Mouse (Mus musculus) MEL (cell line): ENCODE measurements around the gene Ifna5. TPM values are rescaled to one million over a fixed set of nuclear protein-coding genes. Genes with fewer than 3 reads are reported as not detected.

Experiments used
- DNase-seq: peaks from one replicate; pipeline ENCODE4 v3.0.0; 2011; ENCODE audit warnings: low read depth, low spot score
- H3K27ac ChIP-seq: 2 replicates; pipeline ENCODE4 v1.5.1; 2012; ENCODE audit warnings: low read depth, mild to moderate bottlenecking, control low read depth, low read length, moderate library complexity; ENCODE audit not compliant: control insufficient read depth
- H3K27me3 ChIP-seq, 2 experiments: fragments of 150-350 bp in 1 of 2; sonication (generic) in 1 of 2; 2 replicates each; pipeline ENCODE4 v1.6.1; 2012; ENCODE audit warnings: low read length in 2 of 2, mild to moderate bottlenecking in 2 of 2, improper control_type of control experiment in 1 of 2, moderate library complexity in 1 of 2; ENCODE audit not compliant: insufficient read depth in 2 of 2, control insufficient read depth in 1 of 2
- H3K36me3 ChIP-seq, 2 experiments: 2 replicates each; pipeline ENCODE4 v1.6.1; 2012 to 2014; ENCODE audit warnings: low read length in 2 of 2, improper control_type of control experiment in 1 of 2, inconsistent platforms in 1 of 2, mild to moderate bottlenecking in 1 of 2; ENCODE audit not compliant: insufficient read depth in 2 of 2, control insufficient read depth in 1 of 2
- H3K4me1 ChIP-seq, 2 experiments: fragments of 150-350 bp in 1 of 2; sonication (generic) in 1 of 2; 2 replicates each; pipeline ENCODE4 v1.6.1; 2012; ENCODE audit warnings: low read length in 2 of 2, improper control_type of control experiment in 1 of 2, mild to moderate bottlenecking in 1 of 2; ENCODE audit not compliant: insufficient read depth in 2 of 2, control insufficient read depth in 1 of 2
- H3K4me3 ChIP-seq, 2 experiments: fragments of 150-350 bp in 1 of 2; sonication (generic) in 1 of 2; 2 replicates each; pipeline ENCODE4 v1.5.1; 2012; ENCODE audit warnings: low read depth in 2 of 2, low read length in 2 of 2, mild to moderate bottlenecking in 2 of 2, moderate library complexity in 2 of 2, control low read depth in 1 of 2, improper control_type of control experiment in 1 of 2; ENCODE audit not compliant: control insufficient read depth in 1 of 2, insufficient read depth in 1 of 2
- H3K79me2 ChIP-seq: 2 replicates; pipeline ENCODE4 v1.6.1; 2012; ENCODE audit warnings: mild to moderate bottlenecking, low read length, moderate library complexity; ENCODE audit not compliant: control insufficient read depth, poor library complexity, insufficient read depth
- H3K9ac ChIP-seq: 2 replicates; pipeline ENCODE4 v1.6.1; 2012; ENCODE audit warnings: low read depth, mild to moderate bottlenecking, control low read depth, low read length, moderate library complexity; ENCODE audit not compliant: control insufficient read depth, poor library complexity, severe bottlenecking
- H3K9me3 ChIP-seq: fragments of 150-350 bp; sonication (generic); replicated peaks from 2 replicates; pipeline ENCODE4 v1.6.1; 2012; ENCODE audit warnings: mild to moderate bottlenecking, low read length, improper control_type of control experiment, moderate library complexity; ENCODE audit not compliant: insufficient read depth
- CTCF ChIP-seq, 3 experiments: IDR thresholded peaks in 2 of 3; conservative IDR thresholded peaks in 1 of 3; 2 replicates each; pipeline ENCODE4 v1.5.1; 2011 to 2012; ENCODE audit warnings: low read length in 3 of 3, low read depth in 2 of 3, mild to moderate bottlenecking in 2 of 3, improper control_type of control experiment in 1 of 3, inconsistent platforms in 1 of 3, mixed read lengths in 1 of 3, moderate library complexity in 1 of 3; ENCODE audit not compliant: control insufficient read depth in 1 of 3, insufficient read depth in 1 of 3, poor library complexity in 1 of 3, severe bottlenecking in 1 of 3
- GATA1 ChIP-seq: IDR thresholded peaks from 2 replicates; pipeline ENCODE4 v1.6.1; 2011; ENCODE audit warnings: low read depth, low read length, improper control_type of control experiment
- JUND ChIP-seq: IDR thresholded peaks from 2 replicates; pipeline ENCODE4 v1.6.1; 2011; ENCODE audit warnings: low read depth, mild to moderate bottlenecking, improper control_type of control experiment, low read length
- MEF2A ChIP-seq: IDR thresholded peaks from 2 replicates; pipeline ENCODE4 v1.6.1; 2014; ENCODE audit warnings: low read depth, mild to moderate bottlenecking, inconsistent platforms, low read length, improper control_type of control experiment; ENCODE audit not compliant: poor library complexity, insufficient replicate concordance, severe bottlenecking; ENCODE audit errors: extremely low read depth
- MYB ChIP-seq: IDR thresholded peaks from 2 replicates; pipeline ENCODE4 v1.6.1; 2011; ENCODE audit warnings: mild to moderate bottlenecking, low read depth, low read length, improper control_type of control experiment
- MYC ChIP-seq: IDR thresholded peaks from 2 replicates; pipeline ENCODE4 v1.6.1; 2011; ENCODE audit warnings: low read depth, mild to moderate bottlenecking, low read length, improper control_type of control experiment, moderate library complexity
- NELFE ChIP-seq: IDR thresholded peaks from 2 replicates; pipeline ENCODE4 v1.6.1; 2011; ENCODE audit warnings: low read depth, low read length, improper control_type of control experiment
- RCOR1 ChIP-seq: IDR thresholded peaks from 2 replicates; pipeline ENCODE4 v1.6.1; 2012; ENCODE audit warnings: low read depth, mild to moderate bottlenecking, inconsistent platforms, low read length, improper control_type of control experiment
- TAL1 ChIP-seq: IDR thresholded peaks from 2 replicates; pipeline ENCODE4 v1.6.1; 2012; ENCODE audit warnings: mild to moderate bottlenecking, inconsistent platforms, low read length, moderate library complexity, mixed read lengths
- TBP ChIP-seq: IDR thresholded peaks from 2 replicates; pipeline ENCODE4 v1.8.0; 2011; ENCODE audit warnings: low read depth, low read length, improper control_type of control experiment
- ZMIZ1 ChIP-seq: IDR thresholded peaks from 2 replicates; pipeline ENCODE4 v1.6.1; 2012; ENCODE audit warnings: low read depth, mild to moderate bottlenecking, inconsistent platforms, low read length, improper control_type of control experiment, moderate library complexity
- polyA plus RNA-seq, 2 experiments: library from polyadenylated mRNA; stranded (reverse) in 1 of 2; unstranded in 1 of 2; fragments of >175 nt in 1 of 2; fragments of >200 nt in 1 of 2; gene quantifications; 2 replicates each; pipeline versions ENCODE4 v1.2.1 to v1.2.4; 2012; ENCODE audit warnings: low replicate concordance in 2 of 2, low read depth in 1 of 2; ENCODE audit not compliant: insufficient read length in 2 of 2, insufficient read depth in 1 of 2, missing spikeins in 1 of 2
- total RNA-seq: library from RNA; depleted of rRNA; stranded (reverse); fragments of 300-350 nt; gene quantifications from 2 replicates; pipeline ENCODE4 v1.2.3, GENCODE M21; 2012

Ifna5 gene
- total and polyA plus RNA-seq, 3 experiments = not detected

DNA sequence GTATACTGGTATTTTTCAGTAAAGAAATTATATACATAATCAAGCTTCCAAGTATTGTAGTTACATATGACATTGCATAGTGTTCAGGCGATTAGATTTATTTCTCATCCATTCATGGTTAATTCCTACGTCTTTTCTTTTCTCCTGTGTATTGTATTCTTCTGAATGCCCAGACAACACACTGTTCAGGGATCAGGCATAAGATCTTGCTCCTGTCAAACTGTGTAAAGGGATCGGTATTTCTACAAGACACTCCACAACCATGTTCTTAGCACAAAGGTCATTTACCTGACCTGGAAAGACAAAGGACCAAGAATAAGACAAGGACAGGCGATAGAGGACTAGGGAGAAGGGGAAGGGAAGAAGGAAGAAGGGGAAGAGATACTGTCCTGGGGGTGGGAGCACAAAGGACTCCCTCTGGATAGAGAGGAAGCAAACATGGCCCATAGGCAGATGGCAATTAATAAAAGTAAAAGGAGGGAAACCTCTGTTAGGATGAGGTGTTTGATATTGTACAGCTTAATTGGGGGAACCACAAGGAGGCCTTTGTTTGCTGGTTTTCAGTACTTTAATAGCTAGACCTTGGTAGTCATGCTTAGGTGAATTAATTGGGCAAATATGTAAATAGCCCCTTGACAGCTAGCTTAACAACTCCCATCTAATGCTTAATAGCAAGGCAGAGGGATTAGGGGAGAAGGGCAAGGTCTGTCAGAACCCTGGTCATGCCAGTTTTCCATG is 15.9 kb downstream of the Ifna5 start:
- no peaks in the 10 kb centered on the region for H3K9me3 ChIP-seq
- no peak overlapping the region for H3K9ac ChIP-seq
- no peaks in the 10 kb centered on the region for H3K36me3 ChIP-seq
- no peaks in the 10 kb centered on the region for H3K4me1 ChIP-seq
- no peak for DNase-seq
- TF ChIP-seq JUND = no peak
- H3K27ac ChIP-seq = no peak overlapping the region
- H3K79me2 ChIP-seq = no peaks in the 10 kb centered on the region
- H3K27me3 ChIP-seq = peaks cover 4 to 26% of the 10 kb centered on the region in 2 experiments
- H3K4me3 ChIP-seq = no peak overlapping the region

DNA sequence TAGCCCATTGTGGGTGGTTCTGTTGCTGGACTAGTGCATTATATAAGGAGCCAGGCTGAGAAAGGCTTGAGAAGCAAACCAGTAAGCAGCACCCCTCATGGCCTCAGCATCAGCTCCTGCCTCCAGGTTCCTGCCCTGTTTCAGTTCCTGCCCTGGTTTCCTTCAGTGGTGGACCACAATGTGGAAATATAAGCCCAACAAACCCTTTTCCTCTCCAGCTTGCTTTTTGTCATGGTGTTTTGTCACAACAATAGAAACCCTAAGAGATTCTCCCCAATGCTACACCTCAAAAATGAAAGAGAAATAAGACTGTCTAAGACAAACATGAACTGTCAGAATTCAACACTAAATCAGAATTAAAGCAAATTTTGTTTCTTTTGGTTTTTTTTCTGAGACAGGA is 23.9 kb downstream of the Ifna5 start:
- Histone ChIP-seq H3K9ac (no peak overlapping the region), H3K27me3 (peaks cover 5 to 25% of the 10 kb centered on the region in 2 experiments), H3K27ac (no peak overlapping the region), H3K9me3 (no peaks in the 10 kb centered on the region), H3K79me2 (no peaks in the 10 kb centered on the region), H3K4me1 (no peaks in the 10 kb centered on the region; a peak in 1 of 4 replicates), H3K4me3 (no peak overlapping the region), H3K36me3 (no peaks in the 10 kb centered on the region)
- no peak for DNase-seq
- TF ChIP-seq TBP (no peak), RCOR1 (no peak), MYB (no peak), GATA1 (no peak), TAL1 (no peak), NELFE (no peak), CTCF (IDR thresholded peaks at IDR 0.05 in 2 of 3, conservative IDR thresholded peaks at IDR 0.05 in 1 of 3; ENCODE audit: control insufficient read depth in 1 of 3, insufficient read depth in 1 of 3, low read depth in 2 of 3, low read length in 3 of 3, poor library complexity in 1 of 3, severe bottlenecking in 1 of 3) (no peak), MEF2A (no peak)

DNA sequence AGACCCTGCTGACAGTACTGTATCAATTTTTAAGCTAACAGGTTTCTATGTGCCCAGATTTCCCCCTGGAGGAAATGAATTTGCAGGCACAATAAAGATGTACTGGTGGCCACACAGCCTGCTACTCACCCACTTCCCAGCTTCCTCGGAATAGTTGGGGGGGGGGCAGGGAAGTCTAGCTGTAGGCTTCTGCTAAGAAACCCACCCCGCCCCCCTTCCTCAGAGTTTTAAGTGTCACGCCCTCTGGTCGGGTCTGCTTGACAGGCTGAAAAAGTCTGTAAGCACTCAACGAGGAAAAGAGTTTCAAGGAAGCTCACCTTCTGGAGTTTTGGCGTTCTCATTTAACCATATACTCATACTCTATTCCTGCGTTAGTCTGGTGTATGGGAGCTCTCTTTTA is 28.0 kb downstream of the Ifna5 start:
- Histone ChIP-seq H3K9ac (no peak overlapping the region), H3K79me2 (no peaks in the 10 kb centered on the region), H3K27ac (no peak overlapping the region), H3K36me3 (peaks cover 0 to 12% of the 10 kb centered on the region in 2 experiments; a peak in 2 of 4 replicates), H3K27me3 (peaks cover 3 to 18% of the 10 kb centered on the region in 2 experiments), H3K9me3 (no peaks in the 10 kb centered on the region), H3K4me3 (no peak overlapping the region), H3K4me1 (peaks cover 10 to 14% of the 10 kb centered on the region in 2 experiments)
- TF ChIP-seq ZMIZ1 = no peak
- TF ChIP-seq MYC = no peak
- no peak for TF ChIP-seq MEF2A
- no peak for DNase-seq
